11 mouse cellular contexts compared by ENCODE assay signal in genomic region chr11:117321311-117321971, GRCm38 (mm10).
A peak's percentile ranks its signal among the peaks of the same experiment; 100 is the strongest.
DNase-seq lines count a peak whose midpoint lies in the region.
"Had no signal": no experiment of that assay in that cellular context is flagged by ENCODE, and none has a peak within 500 bp of the region (broad histone marks: within the 10 kb centered on the region; RNA-seq: fewer than 3 reads in every experiment).

No protein-coding gene starts in this region.

- DNase-seq in kidney, postnatal 4 days, result peak; percentile 51 to 64
- no peak for DNase-seq in kidney, adult 9 months
- peak; percentile 48 for DNase-seq in thymus, postnatal 4 days
- DNase-seq in thymus, postnatal 36 days, result no peak
- peak; percentile 67 for DNase-seq in embryo, embryonic 9.5 days (ENCODE audit: extremely low spot score)
- DNase-seq in cerebellum, postnatal 10 days, result no peak
- no peak for DNase-seq in cerebellum, postnatal 4 days (ENCODE audit: low spot score in 2 of 2)
- DNase-seq: adrenal gland, postnatal 14 days; cerebellum, adult 11 months; heart, adult 2 months; lung, postnatal 36 days had no signal

Comparison
In these comparisons a context has a peak if more than half of its experiments do, and no peak if none do; other contexts are left out.
1. DNase-seq: peak in kidney, postnatal 4 days (2 of 2), thymus, postnatal 4 days (single experiment) and embryo, embryonic 9.5 days (single experiment); none in kidney, adult 9 months (single experiment), thymus, postnatal 36 days (0 of 2), cerebellum, postnatal 10 days (0 of 2) and cerebellum, postnatal 4 days (0 of 2).